21 mouse cellular contexts compared by ENCODE assay signal in the genomic region with DNA sequence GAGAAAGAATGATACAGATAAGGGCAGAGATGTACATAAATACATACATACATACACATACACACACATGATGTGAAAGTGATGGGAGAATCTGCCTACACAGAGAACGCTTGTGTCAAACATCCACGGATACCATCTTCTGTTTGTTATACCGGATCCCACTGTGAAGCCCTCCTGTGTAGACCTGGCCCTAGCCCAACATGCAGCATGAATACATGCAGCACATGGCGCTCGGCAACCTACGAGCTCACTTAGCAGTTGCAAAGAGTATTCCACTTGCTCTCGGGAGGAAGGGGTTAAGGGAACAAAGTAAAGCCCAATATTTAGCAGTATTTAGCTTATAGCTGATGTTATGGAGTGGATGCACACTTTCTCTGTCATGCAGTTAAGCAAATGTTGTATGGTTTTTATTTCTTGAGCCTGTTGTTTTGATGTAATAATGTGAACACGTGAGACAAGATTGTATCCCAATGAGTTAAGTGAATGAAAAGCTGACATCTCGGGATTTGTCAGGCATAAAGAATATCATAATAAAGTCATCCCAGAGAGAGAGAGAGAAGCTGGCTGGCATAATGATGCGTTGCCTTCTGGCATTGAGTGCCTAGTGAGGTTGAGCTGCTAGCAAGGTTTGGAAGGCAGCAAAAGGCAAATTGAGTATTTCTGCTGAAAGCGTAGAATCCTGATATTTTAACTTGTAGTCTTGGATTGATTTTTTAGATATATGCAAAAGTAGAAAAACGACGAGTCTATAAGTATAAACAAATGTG.
"Had no signal": no experiment of that assay in that cellular context is flagged by ENCODE, and none has a peak within 500 bp of the region (broad histone marks: within the 10 kb centered on the region; RNA-seq: fewer than 3 reads in every experiment).

No protein-coding gene starts in this region.

- H3K27me3 ChIP-seq: liver, embryonic 12.5 days; liver, embryonic 15.5 days; lung, embryonic 15.5 days; megakaryocyte, embryonic 14.5 days; midbrain, embryonic 15.5 days had no signal

- H3K27ac ChIP-seq: kidney, postnatal 0 days; layer of hippocampus, adult 2 months; left cerebral cortex, adult 2 months; limb, embryonic 10.5 days; limb, embryonic 13.5 days; liver, embryonic 12.5 days; liver, embryonic 15.5 days; lung, embryonic 15.5 days; midbrain, embryonic 10.5 days; midbrain, embryonic 15.5 days had no signal

- H3K9me3 ChIP-seq: limb, embryonic 10.5 days; limb, embryonic 13.5 days; liver, embryonic 12.5 days; liver, embryonic 15.5 days; lung, embryonic 15.5 days; megakaryocyte, embryonic 14.5 days; midbrain, embryonic 10.5 days; midbrain, embryonic 15.5 days had no signal

- H3K4me3 ChIP-seq: layer of hippocampus, adult 2 months; left cerebral cortex, adult 2 months; limb, embryonic 10.5 days; limb, embryonic 13.5 days; liver, embryonic 12.5 days; liver, embryonic 15.5 days; lung, embryonic 15.5 days; megakaryocyte, embryonic 14.5 days; midbrain, embryonic 10.5 days; midbrain, embryonic 15.5 days had no signal

- ATAC-seq: liver, embryonic 12.5 days; midbrain, embryonic 15.5 days had no signal

- H3K4me2 ChIP-seq: limb, embryonic 13.5 days; liver, embryonic 12.5 days; liver, embryonic 15.5 days; lung, embryonic 15.5 days; midbrain, embryonic 15.5 days had no signal

- H3K9ac ChIP-seq: limb, embryonic 13.5 days; liver, embryonic 12.5 days; liver, embryonic 15.5 days; lung, embryonic 15.5 days; midbrain, embryonic 15.5 days had no signal

- H3K36me3 ChIP-seq: limb, embryonic 10.5 days; limb, embryonic 13.5 days; liver, embryonic 12.5 days; liver, embryonic 15.5 days; lung, embryonic 15.5 days; midbrain, embryonic 10.5 days; midbrain, embryonic 15.5 days had no signal

- DNase-seq: kidney, adult 2 months; kidney, postnatal 25 days; layer of hippocampus, adult 9-11 months; layer of hippocampus, postnatal 36 days; liver; lung, adult 18-20 months; lung, postnatal 10 days; lung, postnatal 36 days; thymus, adult 18-20 months; thymus, postnatal 36 days had no signal

- H3K4me1 ChIP-seq: liver, embryonic 12.5 days; liver, embryonic 15.5 days; lung, embryonic 15.5 days; megakaryocyte, embryonic 14.5 days; midbrain, embryonic 10.5 days; midbrain, embryonic 15.5 days had no signal
